Mouse (Mus musculus) G1E (cell line): ENCODE measurements around the gene Ccdc151.

Experiments
- CTCF ChIP-seq: IDR thresholded peaks from 2 replicates; pipeline ENCODE4 v1.5.1; 2012; ENCODE audit warnings: low read depth, low read length, inconsistent platforms, mixed read lengths
- GATA2 ChIP-seq: IDR thresholded peaks from 2 replicates; pipeline ENCODE4 v1.6.1; 2012; ENCODE audit warnings: low read depth, low read length, inconsistent platforms, borderline replicate concordance

DNA sequence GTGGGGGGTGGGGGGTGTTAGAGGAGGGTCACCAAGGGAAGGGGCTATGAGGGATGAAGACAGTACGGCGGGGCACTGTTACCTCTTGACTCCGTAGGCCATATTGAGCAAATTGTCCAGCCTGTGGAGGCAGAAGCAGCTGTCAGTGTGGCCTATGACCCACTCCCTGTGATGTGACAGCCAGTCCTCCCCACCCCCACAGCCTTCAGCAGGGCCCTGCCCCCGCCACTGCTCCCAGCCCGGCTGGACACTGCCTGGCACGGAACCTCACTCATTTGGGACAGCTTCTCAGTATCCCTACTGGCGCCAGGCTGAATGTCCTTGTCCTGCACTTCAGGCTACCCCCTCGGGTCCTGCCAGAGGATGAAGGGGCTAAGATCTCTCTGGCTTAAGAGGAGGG lies 22.2 kb upstream of the Ccdc151 start:
- TF ChIP-seq CTCF: no peak
- no peak for TF ChIP-seq GATA2
